Mouse (Mus musculus) liver, adult 2 months (tissue): ENCODE data around the gene Adgrl3. TPM values are rescaled to one million over a fixed set of nuclear protein-coding genes. Genes with fewer than 3 reads are reported as not detected.

Experiments used
- DNase-seq: peaks from one replicate; pipeline ENCODE4 v3.0.0-alpha.2; 2011; ENCODE audit warnings: low read depth, low spot score; ENCODE audit errors: extremely low read depth
- H3K27ac ChIP-seq: fragments of 200-500 bp; replicated peaks from 2 replicates; pipeline ENCODE4 v1.5.1; 2012; ENCODE audit warnings: low read depth, mild to moderate bottlenecking, control low read depth, inconsistent platforms, low read length; ENCODE audit not compliant: insufficient read depth
- H3K27me3 ChIP-seq: fragments of 200-500 bp; 2 replicates; pipeline ENCODE4 v1.6.1; 2012; ENCODE audit warnings: mild to moderate bottlenecking, moderate library complexity, low read length, inconsistent platforms; ENCODE audit not compliant: control insufficient read depth, insufficient read depth
- H3K36me3 ChIP-seq: fragments of 200-500 bp; 2 replicates; pipeline ENCODE4 v1.6.1; 2012; ENCODE audit warnings: low read length, inconsistent platforms; ENCODE audit not compliant: control insufficient read depth, insufficient read depth
- H3K4me1 ChIP-seq: fragments of 200-500 bp; 2 replicates; pipeline ENCODE4 v1.6.1; 2011; ENCODE audit warnings: low read length; ENCODE audit not compliant: control insufficient read depth, insufficient read depth
- H3K4me3 ChIP-seq: fragments of 200-500 bp; 2 replicates; pipeline ENCODE4 v1.5.1; 2011; ENCODE audit warnings: low read depth, mild to moderate bottlenecking, control low read depth, low read length, moderate library complexity; ENCODE audit not compliant: insufficient read depth
- H3K79me2 ChIP-seq: fragments of 200-500 bp; 2 replicates; pipeline ENCODE4 v1.6.1; 2012; ENCODE audit warnings: inconsistent platforms, mild to moderate bottlenecking, low read length, moderate library complexity; ENCODE audit not compliant: control insufficient read depth, insufficient read depth
- H3K9ac ChIP-seq: fragments of 200-500 bp; 2 replicates; pipeline ENCODE4 v1.6.1; 2012; ENCODE audit warnings: low read depth, mild to moderate bottlenecking, control low read depth, inconsistent platforms, low read length
- CTCF ChIP-seq: fragments of 200-500 bp; IDR thresholded peaks from 2 replicates; pipeline ENCODE4 v1.5.1; 2011; ENCODE audit warnings: low read depth, low read length, control low read depth
- POLR2A ChIP-seq: fragments of 200-500 bp; IDR thresholded peaks from 2 replicates; pipeline ENCODE4 v1.6.1; 2011; ENCODE audit warnings: low read length, control low read depth; ENCODE audit not compliant: insufficient read depth; ENCODE audit errors: extremely low read depth
- WGBS: fragments of 180-500 bp; shearing (Covaris S2); methylation state at CpG from one replicate; pipeline ENCODE4 v1.1.7; 2018; 5-methylcytosine and 5-hydroxymethylcytosine counted together
- polyA plus RNA-seq: library from polyadenylated mRNA; depleted of rRNA; stranded (reverse); fragments of >200 nt; gene quantifications from 2 replicates; pipeline ENCODE4 v1.2.3, GENCODE M21; 2012
- total RNA-seq: library from RNA; depleted of rRNA; stranded (reverse); fragments of >200 nt; gene quantifications from 2 replicates; pipeline ENCODE4 v1.2.3, GENCODE M21; 2014

Gene Adgrl3
- total and polyA plus RNA-seq, 2 experiments: 0.33 to 1.0 TPM

GRCm38 (mm10) chr5:81686845-81687244 is 666.9 kb downstream of the Adgrl3 start:
- no peaks in the 10 kb centered on the region for H3K36me3 ChIP-seq
- H3K79me2 ChIP-seq: no peaks in the 10 kb centered on the region
- H3K27me3 ChIP-seq: no peaks in the 10 kb centered on the region
- no peaks in the 10 kb centered on the region; the same call in 1 of the 2 replicates for H3K4me1 ChIP-seq
- no peak overlapping the region for H3K27ac ChIP-seq
- TF ChIP-seq CTCF: no peak
- TF ChIP-seq POLR2A: no peak
- WGBS: 30% methylated on average over 4 of the region's 4 CpGs
- no peak overlapping the region for H3K9ac ChIP-seq
- no peak overlapping the region for H3K4me3 ChIP-seq
- peak; percentile 32 for DNase-seq

GRCm38 (mm10) chr5:81729620-81730019 is 709.7 kb downstream of the Adgrl3 start:
- no peak for DNase-seq
- Histone ChIP-seq H3K27me3 (no peaks in the 10 kb centered on the region), H3K79me2 (no peaks in the 10 kb centered on the region), H3K36me3 (no peaks in the 10 kb centered on the region), H3K27ac (no peak overlapping the region), H3K4me1 (no peaks in the 10 kb centered on the region), H3K4me3 (no peak overlapping the region), H3K9ac (no peak overlapping the region)
- WGBS: 78% methylated on average over 3 of the region's 3 CpGs
- TF ChIP-seq POLR2A: no peak

- Histone ChIP-seq H3K9ac (no peak overlapping the region), H3K27me3 (no peaks in the 10 kb centered on the region), H3K27ac (no peak overlapping the region), H3K79me2 (no peaks in the 10 kb centered on the region), H3K36me3 (no peaks in the 10 kb centered on the region), H3K4me3 (no peak overlapping the region), H3K4me1 (no peaks in the 10 kb centered on the region)
- DNase-seq: no peak
- WGBS: 77% methylated on average over 3 of the region's 3 CpGs
- no peak for TF ChIP-seq CTCF
- no peak for TF ChIP-seq POLR2A
Observed at GRCm38 (mm10) chr5:81736008-81736407, 716.1 kb downstream of the Adgrl3 start.

- no peaks in the 10 kb centered on the region for H3K36me3 ChIP-seq
- H3K79me2 ChIP-seq: no peaks in the 10 kb centered on the region
- H3K4me1 ChIP-seq: no peaks in the 10 kb centered on the region
- no peaks in the 10 kb centered on the region for H3K27me3 ChIP-seq
- no peak for DNase-seq
- H3K27ac ChIP-seq: no peak overlapping the region
- no peak overlapping the region for H3K9ac ChIP-seq
- no peak for TF ChIP-seq CTCF
- no peak for TF ChIP-seq POLR2A
- no peak overlapping the region for H3K4me3 ChIP-seq
- WGBS: 73% methylated on average over 3 of the region's 3 CpGs
Observed at GRCm38 (mm10) chr5:81738286-81739032, 718.5 kb downstream of the Adgrl3 start.

GRCm38 (mm10) chr5:81752426-81752825 is 732.5 kb downstream of the Adgrl3 start:
- Histone ChIP-seq H3K9ac (no peak overlapping the region), H3K27me3 (no peaks in the 10 kb centered on the region), H3K79me2 (no peaks in the 10 kb centered on the region), H3K4me3 (no peak overlapping the region), H3K27ac (no peak overlapping the region), H3K36me3 (no peaks in the 10 kb centered on the region), H3K4me1 (no peaks in the 10 kb centered on the region)
- TF ChIP-seq POLR2A: no peak
- no peak for TF ChIP-seq CTCF
- 97% methylated on average over 3 of the region's 3 CpGs for WGBS
- DNase-seq: no peak

- no peak overlapping the region for H3K27ac ChIP-seq
- H3K4me1 ChIP-seq: no peaks in the 10 kb centered on the region
- DNase-seq: no peak
- H3K9ac ChIP-seq: no peak overlapping the region
- 90% methylated on average over 2 of the region's 2 CpGs for WGBS
- TF ChIP-seq POLR2A (no peak), CTCF (no peak)
- H3K36me3 ChIP-seq: no peaks in the 10 kb centered on the region
- H3K27me3 ChIP-seq: no peaks in the 10 kb centered on the region
- H3K4me3 ChIP-seq: no peak overlapping the region
- no peaks in the 10 kb centered on the region for H3K79me2 ChIP-seq
Observed at GRCm38 (mm10) chr5:81755711-81756110, 735.8 kb downstream of the Adgrl3 start.
